Mouse (Mus musculus): ENCODE measurements around the gene Eif2a. TPM values are rescaled to one million over a fixed set of nuclear protein-coding genes. Genes with fewer than 3 reads are reported as not detected.

The Eif2a gene
- polyA plus RNA-seq, 2 experiments = 29.3 to 35.4 TPM

DNA sequence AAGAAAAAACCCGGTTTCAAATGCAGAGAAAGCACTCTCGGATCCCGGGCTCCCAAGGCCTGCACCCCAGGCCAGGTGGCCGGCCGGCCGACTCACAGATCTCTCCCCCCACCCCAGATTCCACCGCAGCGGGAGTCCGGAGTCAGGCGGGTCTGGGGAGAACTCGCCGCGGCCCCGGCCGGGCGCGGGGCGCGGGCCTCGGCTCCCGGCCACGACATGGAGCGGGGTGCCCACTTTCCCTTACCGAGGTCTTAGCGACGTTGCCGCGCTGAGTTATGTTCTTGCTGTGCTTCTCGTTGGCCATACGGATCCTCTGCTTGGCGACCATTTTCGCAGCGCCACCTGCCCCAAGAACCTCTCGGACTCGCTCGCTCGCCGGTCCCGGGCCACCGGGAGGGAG, 455 bp upstream of the Eif2a start:
- H3K27ac ChIP-seq = peak overlapping the region; percentile 88
- peaks cover 7 to 13% of the 10 kb centered on the region in 2 experiments for H3K4me1 ChIP-seq (replicated peaks; ENCODE audit: control insufficient read depth in 2 of 2, insufficient read depth in 2 of 2, low read length in 1 of 2)
- peak overlapping the region; percentile 95 to 99 for H3K4me3 ChIP-seq (ENCODE audit: insufficient read depth in 1 of 2, low read depth in 2 of 2, low read length in 2 of 2)
- ATAC-seq (ENCODE audit: insufficient read depth) (peak; percentile 42; the same call in 1 of the 2 replicates), DNase-seq (ENCODE audit: low read depth in 3 of 3, low spot score in 3 of 3) (no peak)
- peaks cover 14% of the 10 kb centered on the region for H3K36me3 ChIP-seq (replicated peaks; ENCODE audit: control insufficient read depth, insufficient read depth, low read depth)
- WGBS (ENCODE audit: insufficient replicate concordance) = 0% methylated on average over 40 of the region's 40 CpGs
- no peak for TF ChIP-seq EP300 (IDR thresholded peaks at IDR 0.05; ENCODE audit: low read depth)
- peak; percentile 21; the same call in 1 of the 2 replicates for TF ChIP-seq CTCF (IDR thresholded peaks at IDR 0.05; ENCODE audit: low read depth)
- no peaks in the 10 kb centered on the region for H3K9me3 ChIP-seq (ENCODE audit: control insufficient read depth, low read length)
- H3K4me2 ChIP-seq (ENCODE audit: low read depth) = peak overlapping the region; percentile 92
- H3K9ac ChIP-seq (replicated peaks) = peak overlapping the region; percentile 98
- H3K27me3 ChIP-seq (ENCODE audit: control insufficient read depth, insufficient read depth, low read length) = no peaks in the 10 kb centered on the region

DNA sequence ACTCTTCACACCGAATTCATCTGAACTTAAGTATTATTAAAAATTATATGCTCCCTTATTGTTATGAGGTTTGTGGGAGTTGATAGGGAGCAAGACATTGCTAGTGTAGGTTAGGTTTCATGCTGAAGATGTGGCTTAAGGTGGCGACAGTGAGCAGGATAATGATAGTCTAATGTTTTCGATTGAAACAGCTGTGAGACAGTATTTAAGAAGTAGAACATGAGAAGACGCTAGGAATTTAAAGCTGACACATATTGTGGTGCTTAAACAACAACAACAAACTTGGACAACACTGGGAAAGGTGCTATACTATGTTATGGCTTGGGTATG, 752 bp downstream of the Eif2a start:
- WGBS (ENCODE audit: insufficient replicate concordance) = 3% methylated on average over 4 of the region's 4 CpGs
- H3K27ac ChIP-seq = peak overlapping the region; percentile 73
- H3K27me3 ChIP-seq (ENCODE audit: control insufficient read depth, insufficient read depth, low read length) = no peaks in the 10 kb centered on the region
- DNase-seq (ENCODE audit: low read depth in 3 of 3, low spot score in 3 of 3) (peak in 1 of 3 experiments; percentile 32), ATAC-seq (ENCODE audit: insufficient read depth) (no peak)
- H3K36me3 ChIP-seq (replicated peaks; ENCODE audit: control insufficient read depth, insufficient read depth, low read depth) = peaks cover 16% of the 10 kb centered on the region
- H3K4me3 ChIP-seq (ENCODE audit: insufficient read depth in 1 of 2, low read depth in 2 of 2, low read length in 2 of 2) = peak overlapping the region; percentile 95 to 99
- TF ChIP-seq EP300 (IDR thresholded peaks at IDR 0.05; ENCODE audit: low read depth) (no peak), CTCF (IDR thresholded peaks at IDR 0.05; ENCODE audit: low read depth) (no peak; the same call in 1 of the 2 replicates)
- peaks cover 5 to 13% of the 10 kb centered on the region in 2 experiments for H3K4me1 ChIP-seq (replicated peaks; ENCODE audit: control insufficient read depth in 2 of 2, insufficient read depth in 2 of 2, low read length in 1 of 2)
- H3K4me2 ChIP-seq (ENCODE audit: low read depth) = peak overlapping the region; percentile 92
- H3K9ac ChIP-seq (replicated peaks) = peak overlapping the region; percentile 66
- no peaks in the 10 kb centered on the region for H3K9me3 ChIP-seq (ENCODE audit: control insufficient read depth, low read length)

DNA sequence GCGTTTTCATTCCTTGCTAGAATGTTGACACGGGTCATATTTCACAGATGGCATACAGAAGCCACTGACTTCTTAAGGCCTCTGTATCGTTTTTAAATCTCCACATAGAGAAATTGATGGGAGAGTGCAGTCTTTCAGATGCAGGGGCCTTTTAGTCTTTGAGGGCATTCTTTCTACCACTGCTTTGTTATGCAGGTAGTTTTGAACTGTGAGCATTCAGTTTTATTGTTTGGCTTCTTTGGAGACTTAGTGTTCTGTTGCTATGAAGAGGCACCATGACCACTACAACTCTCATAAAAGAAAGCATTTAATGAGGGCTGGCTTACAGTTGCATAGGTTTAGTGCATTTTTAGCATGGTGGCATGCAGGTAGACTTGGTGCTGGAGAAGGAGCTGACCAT, 11.0 kb downstream of the Eif2a start:
- TF ChIP-seq EP300 (IDR thresholded peaks at IDR 0.05; ENCODE audit: low read depth) (no peak), CTCF (IDR thresholded peaks at IDR 0.05; ENCODE audit: low read depth) (no peak)
- Histone ChIP-seq H3K27me3 (ENCODE audit: control insufficient read depth, insufficient read depth, low read length) (no peaks in the 10 kb centered on the region), H3K4me1 (replicated peaks; ENCODE audit: control insufficient read depth in 2 of 2, insufficient read depth in 2 of 2, low read length in 1 of 2) (no peaks in the 10 kb centered on the region), H3K9me3 (ENCODE audit: control insufficient read depth, low read length) (no peaks in the 10 kb centered on the region), H3K4me2 (ENCODE audit: low read depth) (no peak overlapping the region), H3K36me3 (replicated peaks; ENCODE audit: control insufficient read depth, insufficient read depth, low read depth) (peaks cover 28% of the 10 kb centered on the region), H3K9ac (replicated peaks) (no peak overlapping the region), H3K4me3 (ENCODE audit: insufficient read depth in 1 of 2, low read depth in 2 of 2, low read length in 2 of 2) (no peak overlapping the region), H3K27ac (no peak overlapping the region)
- DNase-seq (ENCODE audit: low read depth in 3 of 3, low spot score in 3 of 3) (no peak), ATAC-seq (ENCODE audit: insufficient read depth) (no peak)
- WGBS (ENCODE audit: insufficient replicate concordance) = 83% methylated on average over 3 of the region's 3 CpGs

DNA sequence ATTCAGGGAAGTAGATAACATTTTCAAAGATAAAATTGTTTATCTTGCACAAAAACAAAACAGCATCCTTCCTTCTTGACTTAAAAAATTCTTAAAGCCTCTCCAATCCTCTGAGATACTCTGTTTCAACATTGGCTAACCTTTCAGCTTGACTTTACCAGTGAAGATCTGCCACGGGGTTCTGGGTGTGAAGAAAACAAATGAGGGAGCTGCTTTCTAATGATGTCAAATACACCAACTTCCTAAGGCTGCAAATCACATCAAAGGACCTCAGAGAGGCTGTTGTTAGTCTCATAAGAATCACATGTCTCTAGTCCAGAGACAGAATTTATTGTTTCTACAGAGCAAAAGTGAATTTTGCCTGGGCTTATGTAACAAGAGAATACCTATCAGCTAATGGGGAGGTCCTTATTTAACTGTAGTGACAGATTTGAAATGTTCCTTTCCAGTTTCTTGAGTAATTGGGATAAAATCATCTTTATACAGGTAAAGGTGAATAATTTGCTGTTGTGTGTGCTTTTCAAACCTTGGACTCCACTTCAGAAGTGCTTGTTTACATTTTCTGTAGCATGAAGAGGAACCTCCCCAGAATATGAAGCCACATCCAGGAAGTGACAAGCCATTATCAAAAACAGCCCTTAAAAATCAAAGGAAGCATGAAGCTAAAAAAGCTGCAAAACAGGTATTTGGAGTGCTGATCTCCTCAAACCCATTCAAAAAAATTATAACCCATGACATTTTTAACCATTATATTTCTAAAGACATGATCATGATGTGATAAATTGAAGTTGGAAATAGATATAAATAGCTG, 26.6 kb downstream of the Eif2a start:
- Histone ChIP-seq H3K9ac (replicated peaks) (no peak overlapping the region), H3K27ac (no peak overlapping the region), H3K36me3 (replicated peaks; ENCODE audit: control insufficient read depth, insufficient read depth, low read depth) (peaks cover 31% of the 10 kb centered on the region), H3K4me2 (ENCODE audit: low read depth) (no peak overlapping the region), H3K27me3 (ENCODE audit: control insufficient read depth, insufficient read depth, low read length) (no peaks in the 10 kb centered on the region), H3K4me3 (ENCODE audit: insufficient read depth in 1 of 2, low read depth in 2 of 2, low read length in 2 of 2) (no peak overlapping the region), H3K4me1 (replicated peaks; ENCODE audit: control insufficient read depth in 2 of 2, insufficient read depth in 2 of 2, low read length in 1 of 2) (no peaks in the 10 kb centered on the region), H3K9me3 (ENCODE audit: control insufficient read depth, low read length) (no peaks in the 10 kb centered on the region)
- TF ChIP-seq EP300 (IDR thresholded peaks at IDR 0.05; ENCODE audit: low read depth) (no peak), CTCF (IDR thresholded peaks at IDR 0.05; ENCODE audit: low read depth) (no peak)
- DNase-seq (ENCODE audit: low read depth in 3 of 3, low spot score in 3 of 3) = no peak
- no peak for ATAC-seq (ENCODE audit: insufficient read depth)
- WGBS (ENCODE audit: insufficient replicate concordance) = 65% methylated on average over 1 of the region's 1 CpGs

DNA sequence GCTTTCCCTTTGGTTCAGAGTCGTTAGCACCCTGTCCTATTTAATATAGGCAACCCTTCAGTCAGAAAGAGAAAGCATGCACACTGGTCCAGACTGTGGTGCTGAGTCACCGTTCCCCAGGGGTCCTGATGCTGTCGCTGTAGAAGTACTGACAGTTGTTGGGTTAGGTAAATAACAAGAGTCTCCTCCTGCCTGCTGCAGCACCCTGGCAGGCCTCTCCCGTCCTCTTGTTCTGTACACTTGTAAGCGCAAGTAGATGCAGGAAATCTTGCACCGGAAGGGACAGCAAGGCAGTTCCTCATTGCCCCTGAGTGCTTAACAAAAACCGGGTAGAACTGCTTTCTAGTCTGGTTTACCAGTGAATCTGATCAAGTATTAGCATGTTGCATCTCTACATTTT, 31.0 kb downstream of the Eif2a start:
- Histone ChIP-seq H3K9me3 (ENCODE audit: control insufficient read depth, low read length) (no peaks in the 10 kb centered on the region), H3K27me3 (ENCODE audit: control insufficient read depth, insufficient read depth, low read length) (no peaks in the 10 kb centered on the region), H3K27ac (no peak overlapping the region), H3K4me3 (ENCODE audit: insufficient read depth in 1 of 2, low read depth in 2 of 2, low read length in 2 of 2) (no peak overlapping the region), H3K36me3 (replicated peaks; ENCODE audit: control insufficient read depth, insufficient read depth, low read depth) (peaks cover 21% of the 10 kb centered on the region), H3K4me2 (ENCODE audit: low read depth) (no peak overlapping the region), H3K9ac (replicated peaks) (no peak overlapping the region), H3K4me1 (replicated peaks; ENCODE audit: control insufficient read depth in 2 of 2, insufficient read depth in 2 of 2, low read length in 1 of 2) (peaks cover 0 to 2% of the 10 kb centered on the region in 2 experiments; a peak in 1 of 4 replicates)
- TF ChIP-seq EP300 (IDR thresholded peaks at IDR 0.05; ENCODE audit: low read depth) (no peak), CTCF (IDR thresholded peaks at IDR 0.05; ENCODE audit: low read depth) (no peak)
- DNase-seq (ENCODE audit: low read depth in 3 of 3, low spot score in 3 of 3) (no peak), ATAC-seq (ENCODE audit: insufficient read depth) (no peak)
- 68% methylated on average over 7 of the region's 7 CpGs for WGBS (ENCODE audit: insufficient replicate concordance)

Data from liver, embryonic 14.5 days (tissue).